In genomic region chr19:21136756-21137155, GRCm38 (mm10) we compare ENCODE assay signal across 27 mouse cellular contexts.
A peak's percentile ranks its signal among the peaks of the same experiment; 100 is the strongest.
DNase-seq lines count a peak whose midpoint lies in the region; ATAC-seq lines count a peak whose summit lies in the region.
"Had no signal": no experiment of that assay in that cellular context is flagged by ENCODE, and none has a peak within 500 bp of the region (broad histone marks: within the 10 kb centered on the region; RNA-seq: fewer than 3 reads in every experiment).

No protein-coding gene starts in this region.

- H3K4me1 ChIP-seq in midbrain, embryonic 11.5 days (ENCODE audit: control insufficient read depth, insufficient read depth, low read length), result peaks cover 10% of the 10 kb centered on the region
- 0 out of 2 replicates have a peak, but pooled peaks cover 8% of the 10 kb centered on the region for H3K4me1 ChIP-seq in midbrain, embryonic 16.5 days (ENCODE audit: control insufficient read depth, insufficient read depth, low read length)
- no peaks in the 10 kb centered on the region for H3K4me1 ChIP-seq in kidney, embryonic 15.5 days
- H3K4me1 ChIP-seq: heart, embryonic 15.5 days; liver, embryonic 13.5 days; stomach, embryonic 15.5 days had no signal

- no peak overlapping the region for H3K4me2 ChIP-seq in midbrain, embryonic 11.5 days
- H3K4me2 ChIP-seq in midbrain, embryonic 16.5 days (ENCODE audit: low read length), result no peak overlapping the region
- H3K4me2 ChIP-seq in kidney, embryonic 15.5 days, result no peak overlapping the region
- H3K4me2 ChIP-seq: heart, embryonic 15.5 days; hindbrain, embryonic 14.5 days; liver, embryonic 13.5 days; midbrain, embryonic 13.5 days; stomach, embryonic 15.5 days had no signal

- no peak overlapping the region for H3K4me3 ChIP-seq in midbrain, embryonic 11.5 days (ENCODE audit: low read depth, low read length)
- no peak overlapping the region for H3K4me3 ChIP-seq in midbrain, embryonic 16.5 days (ENCODE audit: low read depth, low read length)
- no peak overlapping the region for H3K4me3 ChIP-seq in kidney, embryonic 15.5 days (replicated peaks)
- H3K4me3 ChIP-seq: erythroblast, embryonic 14.5 days; heart, embryonic 10.5 days; heart, embryonic 15.5 days; layer of hippocampus, adult 2 months; liver, embryonic 13.5 days; megakaryocyte, embryonic 14.5 days; midbrain, embryonic 13.5 days; stomach, embryonic 15.5 days had no signal

- H3K9ac ChIP-seq in midbrain, embryonic 11.5 days (ENCODE audit: low read length), result no peak overlapping the region
- H3K9ac ChIP-seq in midbrain, embryonic 16.5 days (ENCODE audit: low read depth, low read length), result no peak overlapping the region
- no peak overlapping the region for H3K9ac ChIP-seq in kidney, embryonic 15.5 days
- H3K9ac ChIP-seq: heart, embryonic 15.5 days; hindbrain, embryonic 14.5 days; liver, embryonic 13.5 days; midbrain, embryonic 13.5 days; stomach, embryonic 15.5 days had no signal

- DNase-seq in cerebellum, adult 11 months, result peak; percentile 44
- DNase-seq in midbrain, embryonic 11.5 days (ENCODE audit: low spot score, missing footprints), result peak; percentile 57
- DNase-seq in cerebellum, postnatal 10 days, result peak; percentile 81 to 84
- DNase-seq: adrenal gland, adult 8-10 months; gastrocnemius, postnatal 14 days; heart, postnatal 36 days; kidney, adult 18-20 months; kidney, postnatal 36 days; liver, embryonic 13.5 days; lung, adult 18-20 months; lung, postnatal 4 days; right cerebral cortex, postnatal 25 days; thymus, postnatal 14 days had no signal

- no peaks in the 10 kb centered on the region for H3K9me3 ChIP-seq in midbrain, embryonic 11.5 days (ENCODE audit: control insufficient read depth, low read length)
- H3K9me3 ChIP-seq in midbrain, embryonic 16.5 days (replicated peaks; ENCODE audit: control insufficient read depth, low read length, poor library complexity, severe bottlenecking), result no peaks in the 10 kb centered on the region
- H3K9me3 ChIP-seq in kidney, embryonic 15.5 days (replicated peaks), result no peaks in the 10 kb centered on the region
- H3K9me3 ChIP-seq: heart, embryonic 10.5 days; heart, embryonic 15.5 days; liver, embryonic 13.5 days; megakaryocyte, embryonic 14.5 days; midbrain, embryonic 13.5 days; stomach, embryonic 15.5 days had no signal

- H3K27ac ChIP-seq in midbrain, embryonic 11.5 days (ENCODE audit: low read depth, low read length), result no peak overlapping the region
- no peak overlapping the region for H3K27ac ChIP-seq in midbrain, embryonic 16.5 days (ENCODE audit: low read length)
- no peak overlapping the region for H3K27ac ChIP-seq in kidney, embryonic 15.5 days
- H3K27ac ChIP-seq: heart, embryonic 10.5 days; heart, embryonic 15.5 days; hindbrain, embryonic 14.5 days; layer of hippocampus, adult 2 months; liver, embryonic 13.5 days; midbrain, embryonic 13.5 days; stomach, embryonic 15.5 days had no signal

- WGBS in midbrain, embryonic 11.5 days, result 57% methylated on average over 1 of the region's 1 CpGs
- 61% methylated on average over 1 of the region's 1 CpGs for WGBS in midbrain, embryonic 16.5 days
- WGBS in kidney, embryonic 15.5 days, result 82% methylated on average over 1 of the region's 1 CpGs

- no peak for ATAC-seq in cerebellum, adult (ENCODE audit: insufficient number of reproducible peaks, low FRiP score, low TSS enrichment)
- ATAC-seq in midbrain, embryonic 11.5 days (ENCODE audit: low FRiP score), result no peak
- ATAC-seq in midbrain, embryonic 16.5 days, result no peak
- ATAC-seq in kidney, embryonic 15.5 days (replicated peaks; ENCODE audit: low FRiP score), result no peak
- no peak for ATAC-seq in erythroid progenitor cell, adult 5-6 weeks (replicated peaks; ENCODE audit: low FRiP score, poor library complexity, severe bottlenecking)
- ATAC-seq: lung, postnatal 0 days had no signal

- H3K36me3 ChIP-seq in midbrain, embryonic 11.5 days (ENCODE audit: control insufficient read depth, insufficient read depth, low read length), result no peaks in the 10 kb centered on the region
- H3K36me3 ChIP-seq in midbrain, embryonic 16.5 days (ENCODE audit: control insufficient read depth, insufficient read depth, low read length), result no peaks in the 10 kb centered on the region
- H3K36me3 ChIP-seq in kidney, embryonic 15.5 days, result no peaks in the 10 kb centered on the region
- H3K36me3 ChIP-seq: heart, embryonic 10.5 days; heart, embryonic 15.5 days; liver, embryonic 13.5 days; midbrain, embryonic 13.5 days; stomach, embryonic 15.5 days had no signal

- no peaks in the 10 kb centered on the region for H3K27me3 ChIP-seq in midbrain, embryonic 11.5 days (ENCODE audit: control insufficient read depth, insufficient read depth, low read length)
- no peaks in the 10 kb centered on the region for H3K27me3 ChIP-seq in midbrain, embryonic 16.5 days (ENCODE audit: control insufficient read depth, insufficient read depth, low read depth, low read length)
- H3K27me3 ChIP-seq in kidney, embryonic 15.5 days, result no peaks in the 10 kb centered on the region
- H3K27me3 ChIP-seq: CH12.LX; heart, embryonic 15.5 days; liver, embryonic 13.5 days; megakaryocyte, embryonic 14.5 days; midbrain, embryonic 13.5 days; stomach, embryonic 15.5 days had no signal
